Mouse (Mus musculus): ENCODE data around the gene Szrd1. TPM values are rescaled to one million over a fixed set of nuclear protein-coding genes. Genes with fewer than 3 reads are reported as not detected.

The Szrd1 gene
- total RNA-seq, 1 experiment from 2014 or later: 51.7 TPM

DNA sequence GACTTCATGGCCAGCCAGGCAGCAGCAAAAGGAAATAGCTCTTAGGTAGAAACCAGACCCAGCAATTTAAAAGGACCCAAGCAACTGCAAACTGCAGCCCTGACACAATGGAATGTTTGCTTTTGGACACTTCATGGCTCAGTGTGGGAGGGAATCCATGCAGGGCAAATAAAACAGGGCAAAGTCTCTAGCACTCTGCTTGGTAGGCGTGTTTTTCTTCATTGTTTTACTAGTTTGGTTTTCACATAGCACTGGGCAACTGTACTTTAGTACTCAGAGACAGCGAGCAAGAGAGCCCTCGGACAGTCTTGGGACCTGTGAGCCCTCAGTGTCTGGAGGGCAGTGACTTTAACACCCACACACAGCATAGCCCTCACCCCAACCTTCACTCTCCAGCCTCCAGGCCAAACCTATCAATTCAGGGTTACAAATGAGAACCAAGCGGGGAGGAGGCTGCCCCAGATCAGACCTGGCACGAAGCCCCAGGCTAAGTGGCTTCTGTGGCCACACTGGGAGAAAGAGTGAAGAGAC is 8.0 kb downstream of the Szrd1 start:
- ATAC-seq (replicated peaks in 1 of 2; ENCODE audit: insufficient read depth in 1 of 2, low FRiP score in 2 of 2, low TSS enrichment in 1 of 2, low read depth in 1 of 2, poor library complexity in 2 of 2, severe bottlenecking in 2 of 2): no peak

- no peak for ATAC-seq (replicated peaks in 1 of 2; ENCODE audit: insufficient read depth in 1 of 2, low FRiP score in 2 of 2, low TSS enrichment in 1 of 2, low read depth in 1 of 2, poor library complexity in 2 of 2, severe bottlenecking in 2 of 2)
Observed at GRCm38 (mm10) chr4:141130704-141131342, 8.8 kb downstream of the Szrd1 start.

DNA sequence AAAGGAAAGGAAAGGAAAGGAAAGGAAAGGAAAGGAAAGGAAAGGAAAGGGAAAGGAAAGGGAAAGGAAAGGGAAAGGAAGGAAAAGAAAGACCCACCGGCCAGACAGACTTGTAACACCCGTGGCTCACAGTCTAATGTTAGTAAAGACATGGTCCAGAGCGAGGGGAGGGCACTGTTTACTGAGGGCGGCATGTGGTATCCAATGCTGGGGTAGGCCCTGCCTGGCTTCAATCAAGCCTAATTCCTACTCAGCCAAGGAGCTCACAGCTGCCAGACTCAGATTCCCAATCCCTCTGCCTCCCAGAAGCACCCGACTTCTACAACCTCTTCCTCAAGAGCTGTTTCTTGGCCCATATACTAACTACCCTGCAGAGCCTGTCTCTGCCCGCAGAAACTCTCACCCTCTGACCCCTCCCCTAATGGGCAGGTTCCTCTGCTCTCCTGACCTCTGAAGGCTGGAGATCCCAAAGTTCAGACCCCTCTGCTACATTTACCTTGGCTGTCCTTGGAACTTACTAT is 10.3 kb downstream of the Szrd1 start:
- no peak for ATAC-seq (replicated peaks in 1 of 2; ENCODE audit: insufficient read depth in 1 of 2, low FRiP score in 2 of 2, low TSS enrichment in 1 of 2, low read depth in 1 of 2, poor library complexity in 2 of 2, severe bottlenecking in 2 of 2)

DNA sequence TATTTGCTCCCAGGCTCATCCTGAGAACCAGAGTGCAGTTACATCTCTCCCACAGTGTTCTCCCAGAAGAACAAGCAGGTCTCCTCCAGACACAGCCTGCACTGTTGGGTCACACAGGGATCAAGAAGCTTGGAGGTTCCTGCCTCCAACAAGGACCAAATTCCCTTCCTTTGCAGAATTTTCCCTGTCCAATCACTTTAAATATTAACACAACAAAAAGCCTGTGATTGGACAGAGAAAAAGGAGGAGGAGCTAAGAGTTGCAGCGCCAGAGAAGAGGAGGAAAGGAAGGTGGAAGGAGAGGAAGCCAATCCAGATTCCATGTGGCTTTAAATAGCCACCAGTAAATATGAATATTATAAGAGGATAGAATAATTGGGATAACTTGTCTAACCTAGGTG is 16.5 kb downstream of the Szrd1 start:
- no peak for ATAC-seq (replicated peaks in 1 of 2; ENCODE audit: insufficient read depth in 1 of 2, low FRiP score in 2 of 2, low TSS enrichment in 1 of 2, low read depth in 1 of 2, poor library complexity in 2 of 2, severe bottlenecking in 2 of 2)

GRCm38 (mm10) chr4:141122663-141123062 is 16.9 kb downstream of the Szrd1 start:
- ATAC-seq (replicated peaks in 1 of 2; ENCODE audit: insufficient read depth in 1 of 2, low FRiP score in 2 of 2, low TSS enrichment in 1 of 2, low read depth in 1 of 2, poor library complexity in 2 of 2, severe bottlenecking in 2 of 2): no peak

GRCm38 (mm10) chr4:141120700-141121099 is 18.9 kb downstream of the Szrd1 start:
- ATAC-seq (replicated peaks in 1 of 2; ENCODE audit: insufficient read depth in 1 of 2, low FRiP score in 2 of 2, low TSS enrichment in 1 of 2, low read depth in 1 of 2, poor library complexity in 2 of 2, severe bottlenecking in 2 of 2): 0 out of 4 replicates have a peak, but pooled peaks have one; percentile 12 to 39

GRCm38 (mm10) chr4:141118691-141119090 is 20.9 kb downstream of the Szrd1 start:
- ATAC-seq (replicated peaks in 1 of 2; ENCODE audit: insufficient read depth in 1 of 2, low FRiP score in 2 of 2, low TSS enrichment in 1 of 2, low read depth in 1 of 2, poor library complexity in 2 of 2, severe bottlenecking in 2 of 2): no peak

DNA sequence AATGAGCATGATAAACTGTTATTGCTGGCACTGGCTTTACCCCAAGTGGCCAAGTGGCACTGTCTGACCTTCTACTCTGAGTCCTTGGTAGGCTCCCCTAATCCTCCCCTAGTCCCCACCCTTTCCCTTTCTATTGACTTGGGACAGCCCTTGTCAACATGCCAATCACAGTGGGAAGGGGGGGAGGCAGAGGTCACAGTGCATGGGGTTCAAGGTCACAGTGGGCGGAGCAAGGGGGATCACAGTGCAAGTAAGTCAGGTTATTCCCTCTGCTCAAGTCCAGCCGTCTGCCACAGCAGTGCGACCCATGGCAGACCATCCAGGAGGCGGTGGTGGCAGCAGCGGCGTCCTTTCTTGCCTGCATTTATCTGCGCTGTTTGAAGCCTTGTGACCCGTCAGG is 24.2 kb downstream of the Szrd1 start:
- no peak for ATAC-seq (replicated peaks in 1 of 2; ENCODE audit: insufficient read depth in 1 of 2, low FRiP score in 2 of 2, low TSS enrichment in 1 of 2, low read depth in 1 of 2, poor library complexity in 2 of 2, severe bottlenecking in 2 of 2)

DNA sequence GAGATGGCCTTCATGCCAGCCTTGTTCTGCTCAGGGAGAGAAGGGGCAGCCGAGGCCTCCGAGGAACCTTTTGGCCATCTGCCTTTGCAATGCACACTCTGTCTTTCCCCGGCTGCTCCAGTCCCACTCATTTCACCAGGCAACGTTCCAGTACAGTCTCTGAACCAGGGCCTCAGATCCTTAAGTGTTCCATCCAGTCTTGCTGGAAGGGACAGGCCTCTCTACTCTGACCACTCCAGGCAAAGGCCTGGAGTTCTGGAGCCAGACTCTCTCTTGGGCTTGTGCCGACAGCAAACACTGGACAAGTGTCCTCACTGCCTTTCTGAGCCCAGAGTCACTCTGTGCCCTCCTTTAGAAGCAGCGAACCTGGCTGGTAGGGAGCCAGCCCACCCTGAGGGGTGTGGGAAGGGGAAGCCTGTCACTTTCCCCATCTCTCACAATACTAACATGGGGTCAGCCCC is 25.0 kb downstream of the Szrd1 start:
- ATAC-seq (replicated peaks in 1 of 2; ENCODE audit: insufficient read depth in 1 of 2, low FRiP score in 2 of 2, low TSS enrichment in 1 of 2, low read depth in 1 of 2, poor library complexity in 2 of 2, severe bottlenecking in 2 of 2): no peak

DNA sequence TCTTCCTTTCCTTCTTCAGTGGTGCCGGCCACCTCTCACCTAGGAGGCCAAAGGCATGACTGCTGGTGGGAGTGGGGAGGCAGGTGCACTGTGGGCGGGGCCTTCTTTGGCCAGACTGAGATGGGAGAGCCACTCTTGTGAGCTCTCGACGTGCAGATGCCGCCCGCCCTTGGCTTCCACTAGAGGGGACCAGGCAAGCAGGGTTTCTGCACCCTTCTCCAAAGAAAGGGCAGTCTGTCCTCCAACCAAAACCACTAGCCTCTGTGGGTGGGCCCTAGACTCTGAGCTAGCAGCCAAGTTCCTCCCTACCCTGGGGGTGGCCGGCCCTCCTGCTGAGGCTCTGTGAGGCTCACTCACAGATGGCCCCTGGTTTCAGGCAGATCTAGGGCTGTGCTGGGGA is 25.7 kb downstream of the Szrd1 start:
- ATAC-seq (replicated peaks in 1 of 2; ENCODE audit: insufficient read depth in 1 of 2, low FRiP score in 2 of 2, low TSS enrichment in 1 of 2, low read depth in 1 of 2, poor library complexity in 2 of 2, severe bottlenecking in 2 of 2): no peak

DNA sequence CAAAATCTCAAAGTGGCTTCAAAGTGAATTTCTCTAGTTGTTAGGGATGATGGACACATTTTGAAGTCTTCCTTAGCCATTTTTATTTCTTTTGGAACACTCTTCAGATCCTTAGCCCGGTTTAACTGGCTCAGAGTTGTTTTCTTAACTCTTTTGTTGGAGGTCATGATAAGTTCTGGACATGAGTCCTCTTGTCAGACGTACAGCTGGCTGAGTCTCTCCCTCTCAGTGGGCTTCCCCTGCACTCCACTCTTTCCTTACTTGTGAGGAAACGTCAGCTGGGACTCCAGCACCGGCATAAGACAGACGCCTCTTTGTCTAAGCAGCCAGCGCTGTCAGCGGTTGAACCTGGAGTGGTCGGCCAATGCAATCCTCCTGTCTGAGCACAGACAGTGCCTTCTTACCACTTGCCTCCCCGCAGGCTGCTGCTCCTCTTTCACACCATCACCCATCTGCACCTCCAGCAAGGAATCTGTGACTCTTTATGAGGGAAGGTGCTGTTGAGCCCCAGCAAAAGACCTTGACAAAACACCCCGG is 31.3 kb downstream of the Szrd1 start:
- ATAC-seq (replicated peaks in 1 of 2; ENCODE audit: insufficient read depth in 1 of 2, low FRiP score in 2 of 2, low TSS enrichment in 1 of 2, low read depth in 1 of 2, poor library complexity in 2 of 2, severe bottlenecking in 2 of 2): no peak

DNA sequence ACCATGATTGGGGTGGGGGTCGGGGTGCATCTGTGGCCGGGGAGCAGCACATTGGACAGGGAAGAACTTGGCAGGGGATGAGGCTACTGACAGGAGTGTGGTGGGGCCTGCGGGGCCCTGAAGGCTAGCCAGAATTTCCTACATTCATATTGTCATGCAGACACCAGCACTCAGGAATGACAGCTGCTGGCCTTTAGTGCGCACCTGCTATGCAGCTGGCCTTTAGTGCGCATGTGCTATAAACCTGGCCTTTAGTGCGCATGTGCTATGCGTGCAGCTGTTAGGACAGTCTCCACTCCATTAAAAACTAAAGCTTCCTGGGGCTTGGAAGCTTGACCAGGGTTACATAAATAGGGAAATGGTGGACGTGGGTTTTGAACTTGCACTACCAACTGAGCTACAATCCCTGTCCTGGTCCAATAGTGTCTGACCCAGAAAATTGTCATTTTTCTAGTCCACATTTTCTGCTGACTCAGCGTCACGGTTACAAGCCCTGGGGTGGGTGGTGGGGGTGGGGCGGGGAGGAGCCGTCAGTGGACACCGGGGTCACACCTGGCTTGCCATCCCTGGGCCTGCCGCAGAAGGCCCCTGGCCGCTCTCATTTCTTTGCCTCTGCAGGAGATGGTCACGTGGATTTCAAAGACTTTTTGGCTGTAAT is 32.9 kb downstream of the Szrd1 start:
- no peak for ATAC-seq (replicated peaks in 1 of 2; ENCODE audit: insufficient read depth in 1 of 2, low FRiP score in 2 of 2, low TSS enrichment in 1 of 2, low read depth in 1 of 2, poor library complexity in 2 of 2, severe bottlenecking in 2 of 2)

DNA sequence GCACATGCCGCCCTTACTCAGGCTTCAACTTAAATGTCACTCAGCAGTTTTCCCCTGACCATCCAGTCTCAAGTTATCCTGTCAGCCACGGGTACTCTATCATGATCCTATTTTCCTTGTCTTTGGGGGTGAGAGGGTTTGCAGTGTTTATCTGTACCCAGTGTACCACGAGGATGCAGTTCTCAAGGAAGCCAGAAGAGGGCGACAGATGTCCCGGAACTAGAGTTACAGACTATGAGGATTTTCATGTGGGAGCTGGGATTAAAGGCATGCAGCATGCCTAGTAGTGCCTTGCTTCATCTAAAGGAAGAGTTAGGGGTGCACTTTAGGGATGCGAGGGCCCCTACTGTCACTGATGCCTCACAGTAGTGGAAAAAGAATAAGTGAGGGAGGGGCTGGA is 37.7 kb downstream of the Szrd1 start:
- no peak; a peak in 1 of 4 replicates for ATAC-seq (replicated peaks in 1 of 2; ENCODE audit: insufficient read depth in 1 of 2, low FRiP score in 2 of 2, low TSS enrichment in 1 of 2, low read depth in 1 of 2, poor library complexity in 2 of 2, severe bottlenecking in 2 of 2)

- ATAC-seq (replicated peaks in 1 of 2; ENCODE audit: insufficient read depth in 1 of 2, low FRiP score in 2 of 2, low TSS enrichment in 1 of 2, low read depth in 1 of 2, poor library complexity in 2 of 2, severe bottlenecking in 2 of 2): no peak
Observed at GRCm38 (mm10) chr4:141101291-141101690, 38.3 kb downstream of the Szrd1 start.

GRCm38 (mm10) chr4:141099956-141100355 is 39.6 kb downstream of the Szrd1 start:
- ATAC-seq (replicated peaks in 1 of 2; ENCODE audit: insufficient read depth in 1 of 2, low FRiP score in 2 of 2, low TSS enrichment in 1 of 2, low read depth in 1 of 2, poor library complexity in 2 of 2, severe bottlenecking in 2 of 2): no peak

- ATAC-seq (replicated peaks in 1 of 2; ENCODE audit: insufficient read depth in 1 of 2, low FRiP score in 2 of 2, low TSS enrichment in 1 of 2, low read depth in 1 of 2, poor library complexity in 2 of 2, severe bottlenecking in 2 of 2): no peak
Observed at GRCm38 (mm10) chr4:141098935-141099334, 40.6 kb downstream of the Szrd1 start.

GRCm38 (mm10) chr4:141096710-141097109 is 42.9 kb downstream of the Szrd1 start:
- no peak for ATAC-seq (replicated peaks in 1 of 2; ENCODE audit: insufficient read depth in 1 of 2, low FRiP score in 2 of 2, low TSS enrichment in 1 of 2, low read depth in 1 of 2, poor library complexity in 2 of 2, severe bottlenecking in 2 of 2)

DNA sequence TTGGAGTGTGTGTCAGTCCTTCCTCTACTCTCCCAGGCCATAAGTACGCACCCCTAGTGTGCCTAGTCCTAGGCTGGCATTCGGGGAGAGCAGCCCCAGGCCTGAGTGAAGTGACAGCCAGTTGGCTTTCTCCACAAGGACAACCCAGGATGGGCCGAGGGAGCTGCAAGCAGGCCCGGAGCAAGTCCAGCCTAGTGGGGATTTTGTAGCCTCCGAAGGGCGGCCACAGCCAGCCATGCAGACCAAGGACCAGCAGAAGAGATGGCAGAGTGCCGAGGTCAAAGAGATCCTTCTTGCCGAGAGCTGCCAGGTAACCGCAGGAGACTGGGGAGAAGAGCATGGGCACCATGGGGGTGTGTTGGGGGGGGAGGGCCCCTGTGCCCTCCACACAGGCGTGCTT is 44.6 kb downstream of the Szrd1 start:
- no peak for ATAC-seq (replicated peaks in 1 of 2; ENCODE audit: insufficient read depth in 1 of 2, low FRiP score in 2 of 2, low TSS enrichment in 1 of 2, low read depth in 1 of 2, poor library complexity in 2 of 2, severe bottlenecking in 2 of 2)
